Mouse (Mus musculus): ENCODE data around the gene Sike1.

The Sike1 gene

DNA sequence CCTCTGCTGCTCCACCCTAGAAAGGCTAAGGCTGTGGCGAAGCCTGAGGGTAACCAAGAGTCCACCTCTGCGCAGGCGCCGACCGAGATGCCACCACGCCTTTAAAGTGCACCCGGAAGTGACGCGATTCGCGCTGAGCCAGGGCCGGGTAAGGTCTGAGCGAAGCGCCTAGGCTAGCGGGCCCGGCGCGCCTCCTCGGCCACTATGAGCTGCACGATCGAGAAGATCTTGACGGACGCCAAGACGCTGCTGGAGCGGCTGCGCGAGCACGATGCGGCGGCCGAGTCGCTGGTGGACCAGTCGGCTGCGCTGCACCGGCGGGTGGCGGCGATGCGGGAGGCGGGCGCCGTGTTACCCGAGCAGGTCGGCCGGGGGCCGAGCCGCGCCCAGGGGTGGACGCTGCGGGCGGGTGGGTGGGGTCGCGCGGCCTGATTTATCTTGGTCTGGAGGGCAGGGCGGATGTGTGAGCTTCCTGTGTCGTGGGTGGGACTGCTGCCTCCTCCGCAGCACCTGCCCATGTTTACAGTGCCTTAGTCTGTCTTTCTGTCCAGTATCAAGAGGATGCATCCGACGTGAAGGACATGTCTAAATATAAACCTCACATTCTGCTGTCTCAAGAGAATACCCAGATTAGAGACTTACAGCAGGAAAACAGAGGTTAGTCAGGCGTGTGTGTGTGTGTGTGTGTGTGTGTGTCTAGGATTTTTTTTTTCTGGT lies at the start of gene Sike1:
Gene Sike1 (plus strand): TSS at position 104 of the 717 bp plus-strand sequence.
- DNase-seq (ENCODE audit: low spot score), result peak; percentile 94

DNA sequence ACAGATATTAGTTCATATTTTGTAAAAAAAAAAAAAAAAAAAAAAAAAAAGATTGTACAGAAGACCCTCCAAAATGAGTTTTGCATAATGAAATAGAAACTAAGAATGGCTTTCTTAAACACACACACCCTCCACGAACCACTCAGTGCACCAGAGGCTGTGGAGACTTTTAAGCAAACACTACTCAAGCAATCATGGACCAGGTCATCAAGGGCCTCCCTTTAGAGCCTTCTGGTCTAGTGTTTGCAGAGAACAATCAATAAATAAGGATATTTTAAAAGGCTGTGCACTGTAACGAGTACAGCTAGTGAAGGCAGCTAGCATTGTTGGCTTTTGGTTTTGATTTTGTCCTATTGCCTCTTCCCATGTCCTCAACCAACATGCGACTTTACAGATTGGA lies 49.2 kb upstream of the Sike1 start:
- DNase-seq (ENCODE audit: low spot score), result no peak

DNA sequence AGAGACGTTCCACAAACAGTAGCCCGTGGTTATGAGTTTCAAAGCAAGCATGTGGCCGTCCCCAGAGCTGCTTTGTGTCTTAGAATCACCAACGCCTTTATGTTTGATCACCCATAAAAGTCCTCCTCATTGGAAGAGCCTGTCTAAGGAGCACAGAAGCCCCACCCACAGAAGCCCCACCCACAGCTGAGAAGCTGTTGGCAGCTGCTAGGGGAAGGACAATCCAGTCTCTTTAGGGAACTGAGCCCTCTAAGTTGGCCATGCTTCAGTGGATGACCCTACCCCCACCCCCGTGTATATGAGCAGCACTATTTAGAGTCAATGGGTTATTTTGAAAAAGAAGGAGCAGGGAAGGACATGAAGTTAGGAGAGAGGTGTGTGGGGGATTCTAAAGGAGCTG lies 48.6 kb upstream of the Sike1 start:
- no peak for DNase-seq (ENCODE audit: low spot score)

DNA sequence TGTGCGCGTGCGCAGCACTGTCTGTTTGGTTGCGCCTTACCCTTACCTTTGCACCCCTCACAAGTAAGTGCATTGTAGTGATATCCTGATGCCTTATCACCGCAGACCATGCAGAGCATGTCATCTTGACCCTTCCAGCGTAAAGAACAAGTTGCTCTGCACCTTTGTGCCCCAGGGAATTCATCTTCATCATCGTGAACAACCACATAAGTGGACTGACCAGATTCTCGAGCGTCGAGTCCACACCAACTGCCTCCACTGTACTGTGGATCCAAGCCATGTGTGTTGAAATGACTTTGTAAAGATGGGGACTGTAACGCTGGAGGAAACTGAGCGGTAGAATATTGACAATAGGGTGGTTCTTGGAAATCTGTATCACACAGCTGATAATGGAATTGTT lies 41.0 kb upstream of the Sike1 start:
- no peak for DNase-seq (ENCODE audit: low spot score)

DNA sequence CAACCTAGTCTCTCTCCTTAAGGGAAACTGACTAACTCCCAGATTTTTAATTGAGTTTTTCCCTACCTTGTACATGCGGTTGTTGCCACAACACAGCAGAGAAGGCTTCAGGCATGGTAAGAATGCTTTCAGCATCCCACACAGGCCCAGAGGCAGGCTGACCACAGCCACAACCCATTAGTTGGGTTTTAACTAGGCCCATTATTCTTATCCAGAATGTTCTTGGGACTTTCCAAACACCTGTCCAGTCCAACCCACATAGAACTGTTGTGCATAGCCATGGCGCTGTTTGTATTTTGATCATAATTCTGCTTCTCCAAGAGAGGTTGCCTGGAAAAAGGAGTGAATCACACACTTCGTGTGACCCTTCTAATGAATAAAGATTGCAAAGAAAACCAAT lies 40.4 kb upstream of the Sike1 start:
- DNase-seq (ENCODE audit: low spot score), result no peak

DNA sequence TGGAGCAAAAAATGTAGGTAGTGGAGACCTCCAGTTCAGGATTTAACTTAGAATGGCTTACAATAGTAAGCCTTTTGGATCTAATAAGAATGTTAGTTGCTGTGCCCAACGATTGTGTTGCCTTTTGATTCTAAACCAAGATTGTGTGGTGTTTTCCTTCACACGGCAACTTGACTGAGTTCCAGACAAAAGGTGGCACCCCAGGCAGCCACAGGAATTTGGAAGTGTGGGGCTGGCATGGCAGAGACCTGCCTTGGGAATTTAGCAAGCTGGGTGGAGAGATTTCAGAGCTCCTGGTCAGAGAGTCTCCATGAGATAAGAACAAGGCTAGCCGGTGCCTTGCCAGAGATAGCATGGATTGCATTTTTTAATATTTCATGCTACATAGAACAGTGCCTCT lies 39.9 kb upstream of the Sike1 start:
- no peak for DNase-seq (ENCODE audit: low spot score)

DNA sequence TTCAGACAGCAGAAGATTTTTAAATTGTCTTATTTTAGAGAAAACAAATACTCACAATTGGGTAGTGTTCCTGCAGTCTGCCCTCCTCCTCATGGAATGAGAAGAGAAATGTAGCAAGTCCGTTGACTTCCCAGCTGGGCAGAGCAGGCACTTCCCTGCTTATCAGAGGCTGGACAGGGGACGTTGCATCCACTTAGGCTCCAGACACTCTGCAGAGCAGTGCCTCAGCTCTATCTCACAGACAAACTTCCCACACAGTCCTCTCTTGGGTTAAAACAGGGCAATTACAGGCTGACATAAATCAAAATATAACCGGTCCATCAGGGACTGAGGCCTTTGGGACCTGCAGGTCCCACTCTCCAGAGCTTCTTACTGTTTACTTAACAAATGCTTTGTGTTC lies 31.5 kb upstream of the Sike1 start, which contains the start of gene Nr1h5:
Gene Nr1h5 (minus strand): TSS at position 101 of the 400 bp plus-strand sequence.
- peak; percentile 48 for DNase-seq (ENCODE audit: low spot score)

DNA sequence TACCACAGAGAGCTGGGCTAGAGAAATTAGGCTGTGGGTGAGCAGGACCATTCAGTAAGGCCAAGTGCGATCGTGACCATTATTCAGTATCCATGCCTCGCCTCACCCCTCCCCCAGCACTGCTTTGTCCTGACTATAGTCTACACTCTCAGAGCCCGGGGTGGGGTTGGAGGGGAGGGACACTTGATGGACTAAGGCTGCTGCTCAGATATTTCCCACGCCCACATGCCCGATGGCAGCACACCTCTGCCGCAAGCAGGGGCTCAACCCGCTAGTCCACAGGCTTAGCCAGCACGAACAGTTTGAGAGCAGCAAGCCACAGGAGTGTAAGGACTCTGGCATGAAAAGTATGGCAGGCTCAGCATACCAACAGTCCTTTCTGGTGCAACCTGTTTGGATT lies 25.4 kb upstream of the Sike1 start:
- DNase-seq (ENCODE audit: low spot score), result no peak

DNA sequence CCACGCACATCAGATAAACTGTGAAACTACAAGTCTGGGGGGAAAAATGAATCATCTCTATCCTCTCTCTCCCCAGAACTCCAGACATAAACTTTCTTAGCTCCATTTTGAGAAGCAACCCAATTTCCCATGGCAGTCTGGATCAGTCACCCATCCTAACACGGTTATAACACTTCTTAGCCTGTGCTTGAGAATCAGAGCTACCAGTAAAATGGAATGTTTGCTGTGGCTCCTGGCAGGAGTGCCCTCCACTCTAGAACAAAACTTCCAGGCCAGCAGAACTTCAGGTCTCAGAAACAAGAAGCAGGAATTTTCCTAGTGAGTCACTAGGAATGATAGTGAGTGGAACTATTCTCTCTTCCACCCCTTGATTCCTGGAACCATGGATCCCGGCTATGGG lies 25.0 kb upstream of the Sike1 start:
- DNase-seq (ENCODE audit: low spot score), result no peak

DNA sequence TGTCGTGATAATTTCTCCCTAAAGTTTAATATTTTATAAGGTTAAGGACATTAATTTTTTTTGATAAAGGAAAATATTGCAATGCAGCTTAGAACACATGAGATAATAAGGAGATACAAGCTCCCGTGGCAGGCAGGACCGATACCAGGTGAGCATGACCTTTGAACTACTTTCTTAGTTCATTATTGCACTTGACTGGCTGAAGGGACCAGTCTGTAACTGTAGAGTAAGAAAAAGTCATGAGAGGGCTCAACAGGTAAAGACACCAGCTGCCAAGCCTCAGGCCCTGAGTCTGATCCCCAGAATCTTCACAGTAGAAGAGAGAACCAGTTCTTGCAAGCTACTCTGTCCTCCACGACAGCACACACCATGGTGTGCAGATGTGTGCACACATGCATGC lies 18.6 kb upstream of the Sike1 start:
- DNase-seq (ENCODE audit: low spot score), result no peak

DNA sequence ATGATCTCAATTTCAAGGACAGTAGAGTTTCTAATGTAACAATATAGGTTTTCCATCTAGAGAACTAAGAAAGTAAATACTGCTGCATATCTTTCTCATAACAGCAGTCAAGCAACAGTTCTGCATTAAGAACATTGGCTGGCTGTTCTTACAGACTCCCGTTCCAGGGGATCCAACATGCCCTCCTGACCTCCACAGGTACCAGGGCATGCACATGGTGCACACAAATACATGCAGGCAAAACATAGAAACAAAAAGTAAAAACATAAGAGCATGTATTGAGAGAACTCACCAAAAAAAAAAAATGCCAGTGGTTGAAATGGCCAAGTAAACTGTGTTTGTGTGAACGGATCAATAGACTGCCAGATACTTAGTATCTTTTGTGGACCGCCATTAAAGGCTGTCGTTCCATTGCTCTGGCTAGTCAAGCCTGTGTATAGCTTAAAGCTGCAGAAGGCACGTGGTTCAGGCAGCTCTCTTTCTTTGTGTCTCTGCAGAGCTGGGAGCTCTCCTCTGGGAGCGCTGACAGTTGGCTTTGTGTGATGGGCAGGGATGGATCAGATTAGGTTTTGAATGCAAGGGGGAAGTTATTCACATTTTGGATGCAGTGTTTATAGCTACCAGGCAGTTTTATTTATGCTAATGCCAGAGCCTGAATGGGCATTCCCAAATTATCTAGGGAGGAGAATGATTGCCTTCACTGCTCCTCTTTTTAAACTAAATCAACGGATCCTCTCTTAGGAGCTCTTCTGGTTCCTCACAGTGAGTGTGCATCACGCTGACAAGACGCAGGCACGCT lies 15.8 kb upstream of the Sike1 start:
- DNase-seq (ENCODE audit: low spot score), result peak; percentile 61

DNA sequence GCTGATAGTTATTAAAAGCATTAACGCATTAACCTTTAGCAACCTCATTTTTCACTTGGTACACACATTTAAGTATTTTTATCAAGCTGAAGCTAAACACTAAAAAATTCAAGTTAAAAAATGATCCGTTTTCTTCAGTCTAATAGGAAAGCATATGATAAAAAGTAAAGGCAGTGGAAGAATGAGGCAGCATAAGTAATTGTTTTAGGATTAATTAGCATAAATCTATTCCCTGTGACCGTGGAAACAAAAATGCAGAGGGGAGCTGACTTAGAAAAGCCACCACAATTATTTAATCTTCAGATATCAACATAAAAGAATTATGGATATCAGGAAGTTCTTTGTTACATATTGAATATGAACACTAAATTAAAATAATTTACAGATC lies 15.2 kb upstream of the Sike1 start:
- DNase-seq (ENCODE audit: low spot score), result no peak

DNA sequence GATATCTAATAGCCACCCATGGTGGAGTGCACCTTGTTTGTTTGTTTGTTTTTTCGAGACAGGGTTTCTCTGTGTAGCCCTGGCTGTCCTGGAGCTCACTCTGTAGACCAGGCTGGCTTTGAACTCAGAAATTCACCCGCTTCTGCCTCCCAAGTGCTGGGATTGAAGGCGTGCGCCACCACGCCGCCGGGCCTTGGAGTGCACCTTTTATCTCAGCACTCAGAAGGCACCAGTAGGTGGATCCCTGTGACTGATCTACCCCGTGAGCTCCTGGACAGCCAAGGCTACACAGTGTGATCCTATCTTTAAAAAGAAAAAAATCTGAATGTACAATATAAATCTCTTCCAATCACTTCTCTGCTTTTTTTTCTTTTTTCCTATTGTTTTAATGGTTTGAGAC lies 4.5 kb upstream of the Sike1 start:
- DNase-seq (ENCODE audit: low spot score), result no peak

DNA sequence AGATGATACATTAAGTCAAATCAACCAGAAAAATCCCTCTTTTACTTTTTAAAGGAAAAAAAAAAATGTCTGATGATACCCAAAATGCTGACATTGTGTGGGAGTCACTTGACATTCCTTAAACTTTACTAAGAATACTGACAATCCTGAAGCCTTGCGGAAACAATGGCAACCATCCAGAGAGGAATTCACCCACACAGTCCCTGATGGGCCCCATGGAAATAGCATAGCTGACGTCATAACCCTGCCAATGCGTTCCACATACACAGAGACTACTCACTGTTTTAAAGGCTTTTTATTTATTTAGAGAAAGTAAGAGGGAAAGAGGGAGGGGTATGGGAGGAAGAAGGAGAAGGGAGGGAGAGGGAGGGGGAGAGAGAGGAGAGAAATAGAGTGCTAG lies 2.6 kb upstream of the Sike1 start:
- no peak for DNase-seq (ENCODE audit: low spot score)

DNA sequence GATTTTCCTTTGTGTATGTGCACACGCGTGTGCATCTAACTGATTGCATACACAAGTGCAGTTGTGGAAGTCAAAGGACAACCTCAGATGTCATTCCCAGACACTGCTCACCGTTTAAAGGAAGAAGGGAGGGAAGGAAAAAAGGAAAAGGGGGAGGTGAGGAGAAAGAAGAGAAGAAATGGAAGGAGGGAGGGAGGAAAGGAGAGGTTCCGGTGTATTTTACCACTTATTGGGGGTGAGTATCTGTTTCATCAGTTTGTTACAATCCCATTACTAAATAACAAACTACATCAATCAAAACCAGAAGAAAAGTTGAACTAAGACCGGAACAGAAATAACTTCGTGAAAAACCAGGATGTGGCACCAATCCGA lies 289 bp upstream of the Sike1 start:
- no peak for DNase-seq (ENCODE audit: low spot score)

DNA sequence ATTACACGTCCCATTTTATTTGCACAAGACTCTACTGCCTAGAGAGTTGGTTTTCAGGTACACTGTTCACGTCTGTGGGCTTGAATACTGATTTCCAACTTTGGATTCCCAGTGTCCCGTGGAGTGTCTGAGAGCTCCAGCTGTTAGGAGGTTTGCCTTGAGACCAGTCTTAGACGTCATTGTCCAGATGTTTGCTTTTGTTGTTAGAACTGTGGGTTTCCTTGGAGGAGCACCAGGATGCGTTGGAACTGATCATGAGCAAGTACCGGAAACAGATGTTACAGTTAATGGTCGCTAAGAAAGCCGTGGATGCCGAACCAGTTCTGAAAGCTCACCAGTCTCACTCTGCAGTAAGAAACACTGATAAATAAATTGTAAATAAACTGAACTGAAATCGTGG lies 1.5 kb downstream of the Sike1 start:
- DNase-seq (ENCODE audit: low spot score), result no peak

DNA sequence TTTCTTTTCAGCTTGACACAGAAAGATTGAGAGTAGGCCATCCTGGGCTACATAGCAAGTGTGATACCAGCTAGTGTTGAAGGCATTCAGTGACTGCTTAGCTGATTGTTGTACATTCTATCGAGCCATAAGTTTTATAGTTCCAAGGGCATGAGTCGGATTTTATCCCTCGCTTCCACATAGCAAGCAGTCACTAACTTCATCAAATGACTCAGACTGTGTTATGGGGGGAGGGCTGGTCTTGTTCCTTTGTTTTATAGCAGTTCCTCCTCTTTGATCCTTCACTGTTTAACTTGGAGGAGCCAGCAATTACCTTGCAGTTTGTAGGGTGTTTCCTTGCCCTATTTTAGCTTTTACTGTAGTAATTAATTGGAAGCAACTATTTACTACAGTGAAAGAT lies 2.1 kb downstream of the Sike1 start:
- no peak for DNase-seq (ENCODE audit: low spot score)

DNA sequence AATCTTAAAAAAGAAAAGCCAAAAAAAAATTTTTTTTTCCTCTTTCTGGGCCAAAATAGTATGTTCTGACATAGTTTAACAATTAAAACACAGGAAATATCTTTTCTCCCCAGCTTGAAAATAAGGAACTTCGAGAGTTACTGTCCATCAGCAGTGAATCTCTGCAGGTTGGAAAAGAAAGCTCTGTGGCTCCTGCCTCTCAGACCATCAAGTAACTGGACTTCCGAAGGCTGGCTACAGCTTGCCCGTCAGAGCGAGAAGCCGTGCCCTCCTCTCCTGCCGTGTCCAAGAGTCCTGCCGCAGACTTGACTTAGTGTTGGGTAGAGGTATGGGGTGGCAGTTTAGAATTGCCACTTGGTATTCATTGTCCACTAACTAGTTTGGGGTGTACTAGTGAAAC lies 6.1 kb downstream of the Sike1 start:
- no peak for DNase-seq (ENCODE audit: low spot score)

DNA sequence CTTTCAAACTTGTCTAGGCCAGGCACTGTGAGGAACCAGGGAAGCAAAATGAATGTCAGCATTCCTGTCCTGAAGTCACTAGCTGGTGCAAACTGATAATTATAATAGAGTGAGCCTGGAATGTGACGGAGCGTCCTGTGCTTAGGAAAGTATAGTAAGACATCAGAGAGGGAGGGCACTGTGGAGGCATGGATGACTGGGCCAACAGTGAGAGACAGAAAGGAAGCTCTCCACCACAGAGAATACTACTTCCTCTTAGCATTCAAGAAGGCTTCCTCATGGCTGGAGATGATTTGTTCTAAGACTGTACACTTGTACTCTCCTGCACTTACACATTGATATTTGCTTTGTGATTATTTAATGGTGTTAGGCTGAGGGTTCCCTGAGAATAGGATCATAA lies 21.8 kb downstream of the Sike1 start:
- DNase-seq (ENCODE audit: low spot score), result no peak

DNA sequence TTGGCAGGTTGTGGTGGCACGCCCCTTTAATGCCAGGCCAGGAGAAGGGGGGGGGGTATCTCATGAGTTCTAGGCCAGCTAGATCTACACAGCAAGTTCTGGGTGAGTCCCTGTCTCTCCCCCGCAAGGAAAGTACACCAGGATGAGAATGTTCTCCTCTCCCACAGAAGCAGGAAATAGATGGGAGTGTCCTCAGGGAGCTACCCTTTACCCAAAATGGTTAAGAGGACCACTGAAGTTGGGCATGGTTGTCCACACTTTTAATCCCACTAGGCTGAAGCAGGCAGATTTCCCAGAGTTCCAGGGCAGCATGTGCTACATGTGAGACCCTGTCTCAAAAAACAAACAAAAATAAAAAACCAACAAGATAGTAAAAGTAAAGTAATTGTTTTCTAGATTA lies 24.0 kb downstream of the Sike1 start:
- no peak for DNase-seq (ENCODE audit: low spot score)

DNA sequence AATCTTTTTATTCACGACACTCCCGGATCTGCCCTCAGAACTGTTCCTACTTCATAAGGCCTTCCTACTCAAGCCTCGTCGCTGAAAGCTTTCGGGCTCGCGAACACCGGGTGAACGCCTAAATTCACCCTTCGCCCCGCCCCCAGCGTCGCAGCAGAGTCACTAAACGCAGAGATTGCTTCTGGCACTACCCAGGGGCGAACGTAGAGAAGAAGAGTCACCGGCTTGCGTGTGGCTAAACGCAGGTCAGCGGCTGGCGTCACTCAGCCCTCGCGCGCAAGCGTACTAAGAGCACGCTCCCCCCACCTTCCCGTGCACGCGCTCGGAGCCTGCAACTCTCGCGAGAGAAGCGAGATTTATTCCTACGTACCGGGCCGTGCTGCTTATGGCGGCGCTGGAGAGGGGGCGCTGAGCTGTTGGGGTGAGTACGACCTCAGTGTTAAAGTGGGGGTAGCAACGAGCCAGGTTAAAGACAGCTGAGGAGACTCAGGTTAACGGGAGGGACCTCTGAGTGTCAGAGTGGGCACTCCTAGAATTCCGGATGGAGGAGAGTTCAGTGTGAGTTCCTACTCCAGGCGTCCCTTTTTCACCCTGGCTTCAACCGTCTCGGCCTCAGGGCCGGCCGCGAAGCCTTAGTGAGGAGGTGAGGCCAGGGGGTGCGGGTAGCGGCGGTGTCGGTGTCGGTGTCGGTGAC lies 24.9 kb downstream of the Sike1 start, which contains the start of gene Csde1:
Gene Csde1 (plus strand): TSS at position 178 of the 694 bp plus-strand sequence.
- DNase-seq (ENCODE audit: low spot score), result peak; percentile 98

DNA sequence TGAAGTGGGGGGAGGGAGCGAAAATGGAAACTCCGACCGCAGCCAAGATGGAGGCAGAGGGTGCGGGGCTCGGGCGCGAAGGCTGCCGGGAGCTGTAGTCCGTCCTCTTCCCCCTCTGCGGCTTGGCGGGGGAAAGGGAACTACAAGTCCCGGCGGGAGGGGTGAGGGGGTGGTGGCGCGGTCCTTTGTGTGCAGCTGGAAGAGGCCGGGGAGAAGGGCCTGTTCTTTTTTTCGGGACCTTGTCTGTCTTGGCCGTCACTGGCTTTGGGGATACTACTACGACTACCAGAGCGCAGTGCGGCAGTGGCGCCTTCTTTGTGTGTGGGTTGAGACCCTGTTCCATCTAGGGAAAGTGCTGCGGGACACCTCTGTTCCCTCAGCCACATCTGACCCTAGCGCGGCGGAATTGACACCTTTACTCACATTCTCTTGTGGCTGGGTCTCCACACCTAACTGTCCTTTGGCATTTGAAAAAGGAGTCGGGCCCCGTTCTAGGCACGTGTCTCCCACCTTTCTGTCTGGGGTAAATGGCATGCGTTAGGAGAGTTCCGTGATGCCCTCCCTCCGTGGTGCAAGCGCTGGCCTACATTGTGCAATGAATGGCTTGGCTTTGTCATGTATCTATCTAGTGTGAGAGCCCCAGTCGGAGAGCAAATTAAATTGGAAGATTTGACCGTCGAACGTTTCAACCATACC lies 25.6 kb downstream of the Sike1 start:
- peak; percentile 94 for DNase-seq (ENCODE audit: low spot score)

Data from testis, postnatal 14 days (tissue).